Mouse (Mus musculus) liver, adult 2 months (tissue): ENCODE data around the gene Gstm3.

ENCODE experiments used
- CTCF ChIP-seq: fragments of 200-500 bp; IDR thresholded peaks from 2 replicates; pipeline ENCODE4 v1.5.1; 2011; ENCODE audit warnings: low read depth, low read length, control low read depth
- POLR2A ChIP-seq: fragments of 200-500 bp; IDR thresholded peaks from 2 replicates; pipeline ENCODE4 v1.6.1; 2011; ENCODE audit warnings: low read length, control low read depth; ENCODE audit not compliant: insufficient read depth; ENCODE audit errors: extremely low read depth

GRCm38 (mm10) chr3:107931134-107931533 lies 37.9 kb downstream of the Gstm3 start:
- no peak for TF ChIP-seq POLR2A
- TF ChIP-seq CTCF: no peak
